Mouse (Mus musculus): ENCODE data around the gene Pla2g7.

Pla2g7 gene

DNA sequence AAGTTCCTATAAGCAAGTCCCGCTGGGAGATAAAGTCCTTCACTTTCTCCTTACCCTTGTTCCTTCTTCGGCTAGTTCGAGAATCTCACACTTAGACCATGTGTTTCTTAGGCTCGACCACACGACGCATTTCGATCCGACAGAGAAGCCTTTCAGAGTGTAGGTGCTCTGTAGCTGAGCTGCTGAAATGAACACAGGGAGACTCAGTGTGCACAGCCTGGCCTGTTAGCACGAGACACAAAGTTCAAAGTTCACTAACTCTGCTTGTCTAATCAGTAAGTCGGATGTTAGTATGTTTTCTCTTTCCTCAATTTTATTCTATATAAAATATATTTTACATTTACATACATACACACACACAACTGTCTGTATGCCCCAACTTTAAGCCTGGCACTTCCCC, 54.2 kb downstream of the Pla2g7 start:
- POLR2A ChIA-PET, result interaction anchor here in 1 of 4 experiments (0.6 kb wide), 1 partner anchor 296 kb away, joined by 3 read pairs; no protein-coding TSS in a partner anchor
- CTCF ChIA-PET, result interaction anchor here in 3 of 4 experiments (0.6 to 0.7 kb wide), 3 partner anchors 10 to 1899 kb away, joined by 3 to 4 read pairs (median 3); no protein-coding TSS in a partner anchor

DNA sequence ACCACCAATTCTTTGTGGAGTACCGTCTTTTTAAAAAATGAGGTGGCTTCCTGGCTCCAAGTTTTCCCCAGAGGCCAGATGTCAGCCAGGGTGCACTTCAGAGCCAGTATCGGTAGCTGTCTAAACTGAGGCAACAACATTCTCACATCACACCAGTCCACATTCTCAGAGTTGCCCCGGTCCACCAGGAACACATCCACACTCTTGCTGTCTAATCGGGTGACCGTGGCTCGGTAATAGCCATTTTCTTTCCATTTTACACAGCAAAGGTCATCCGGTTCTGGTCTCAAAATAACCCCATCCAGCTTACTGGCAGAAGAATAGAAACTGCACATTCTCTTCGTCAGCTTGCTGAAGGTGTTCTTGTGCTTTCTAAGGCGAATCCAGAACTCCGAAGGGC, 60.3 kb downstream of the Pla2g7 start:
- ChIA-PET POLR2A (no interaction called here), CTCF (no interaction called here)

DNA sequence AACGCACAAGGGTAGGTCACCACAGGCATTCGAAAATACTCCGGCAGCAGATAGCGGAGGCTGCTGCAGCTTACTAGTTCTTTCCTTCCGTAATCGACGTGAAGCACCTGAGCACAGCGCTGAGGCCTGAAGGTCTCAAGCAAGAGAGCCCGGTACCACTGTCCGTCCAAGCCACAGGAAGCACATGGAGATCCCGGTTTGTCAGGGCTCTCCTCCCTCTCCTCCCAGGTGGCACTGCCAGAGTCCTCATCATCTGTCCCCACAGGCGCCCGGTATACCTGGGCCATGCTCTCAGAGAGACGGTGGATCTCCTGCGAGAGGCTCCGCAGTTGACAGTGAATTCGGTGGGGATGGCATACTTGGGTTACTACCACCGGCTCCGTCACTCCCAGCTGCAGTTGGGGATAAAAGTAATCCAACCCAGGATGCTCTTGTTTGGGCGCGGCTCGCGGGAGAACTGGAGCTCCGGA, 61.2 kb downstream of the Pla2g7 start:
- ChIA-PET POLR2A (no interaction called here), CTCF (interaction anchor here in 3 of 4 experiments (0.6 to 1.1 kb wide), 3 partner anchors 17 to 110 kb away, joined by 3 to 5 read pairs (median 4); no protein-coding TSS in a partner anchor)

DNA sequence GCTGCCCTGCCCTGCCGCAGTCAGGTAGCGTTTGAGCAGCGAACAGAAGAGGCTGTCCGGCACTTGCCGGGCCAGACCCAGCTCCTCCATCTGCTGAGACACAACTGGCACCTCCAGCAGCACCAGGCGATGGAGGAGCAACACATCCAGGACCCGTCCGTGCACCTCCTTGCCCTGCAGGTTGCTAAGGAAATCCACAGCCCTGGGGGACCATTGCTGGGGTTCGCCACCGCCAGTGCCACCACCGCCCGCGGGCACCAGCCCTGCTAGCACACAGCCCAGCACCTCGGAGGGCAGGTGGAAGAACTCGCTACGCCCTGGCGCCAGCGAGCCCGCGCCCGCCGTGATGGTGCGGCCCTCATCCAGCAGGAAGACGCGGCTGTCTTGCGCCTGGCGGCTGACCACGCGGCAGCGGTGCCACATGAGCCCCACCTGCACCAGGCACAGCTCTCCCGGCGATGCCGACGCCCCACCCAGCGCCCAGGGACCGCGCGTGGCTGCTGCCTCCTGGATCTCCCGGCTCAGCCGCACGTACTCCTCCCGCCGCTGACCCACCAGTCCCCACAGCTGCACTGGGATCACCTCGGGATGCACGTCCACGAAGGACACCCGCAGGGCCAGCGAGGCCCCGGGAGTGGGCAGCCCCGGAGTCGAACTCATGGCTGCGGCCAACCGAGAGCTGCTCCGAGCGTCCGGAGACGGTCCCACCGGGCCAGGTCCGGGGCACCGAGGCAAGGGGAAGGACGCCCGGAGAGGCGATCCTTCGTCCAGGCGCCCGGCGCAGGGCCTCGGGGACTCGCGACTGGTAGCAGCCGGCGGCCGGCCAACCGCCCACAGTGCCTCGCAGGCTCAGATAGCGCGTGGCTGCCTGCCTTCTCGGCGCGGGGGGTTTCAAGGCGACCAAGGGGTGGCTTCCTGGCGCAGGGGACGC, 61.9 kb downstream of the Pla2g7 start, which contains the start of gene Tdrd6:
Gene Tdrd6, minus strand, starts transcription at position 804 of the 931 bp plus-strand sequence.
- CTCF ChIA-PET, result interaction anchor here in 3 of 4 experiments (0.6 to 1.1 kb wide), 3 partner anchors 17 to 111 kb away, joined by 3 to 5 read pairs (median 4); no protein-coding TSS in a partner anchor
- POLR2A ChIA-PET, result no interaction called here

DNA sequence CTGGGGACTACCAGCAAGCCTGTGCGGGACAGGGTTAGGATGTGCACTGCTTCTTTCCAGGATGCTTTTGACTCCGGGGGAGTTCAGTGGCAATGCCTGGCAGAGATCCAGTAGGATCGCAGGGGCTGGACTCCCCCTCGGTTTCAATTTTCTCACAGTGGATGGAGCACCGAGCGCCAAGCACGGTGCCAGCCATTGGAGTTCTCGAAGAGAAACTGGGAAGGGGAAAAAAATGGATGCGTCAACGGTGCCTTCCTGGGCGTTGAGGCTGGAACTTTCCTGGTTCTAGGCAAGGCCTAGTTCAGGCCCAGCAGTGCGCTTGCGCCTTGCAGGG, 62.5 kb downstream of the Pla2g7 start:
- POLR2A ChIA-PET, result no interaction called here

DNA sequence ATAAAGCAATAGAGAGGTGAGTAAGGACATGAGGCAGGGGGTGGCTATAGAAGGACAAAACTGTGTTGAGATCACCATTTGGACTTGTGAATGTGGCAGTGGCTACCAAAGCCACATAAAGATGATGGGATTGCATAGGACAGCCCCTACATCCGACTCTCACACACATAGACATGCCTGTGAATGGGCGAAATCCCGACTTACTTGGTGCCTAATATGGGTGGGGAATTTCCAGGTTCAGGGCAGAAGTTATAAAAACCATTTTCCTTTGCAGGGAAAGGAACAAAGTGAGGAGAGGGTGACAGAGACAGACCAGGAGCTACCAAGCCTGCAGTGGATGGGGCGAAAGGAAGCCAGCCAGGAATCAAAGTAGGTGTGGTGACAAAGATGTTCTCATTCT, 69.2 kb downstream of the Pla2g7 start:
- ChIA-PET POLR2A (no interaction called here), CTCF (no interaction called here)

More for the DNA sequence above, 62.5 kb downstream of the Pla2g7 start:
- CTCF ChIA-PET, result interaction anchor here in 1 of 4 experiments (1.0 kb wide), 1 partner anchor 111 kb away, joined by 4 read pairs; no protein-coding TSS in a partner anchor

DNA sequence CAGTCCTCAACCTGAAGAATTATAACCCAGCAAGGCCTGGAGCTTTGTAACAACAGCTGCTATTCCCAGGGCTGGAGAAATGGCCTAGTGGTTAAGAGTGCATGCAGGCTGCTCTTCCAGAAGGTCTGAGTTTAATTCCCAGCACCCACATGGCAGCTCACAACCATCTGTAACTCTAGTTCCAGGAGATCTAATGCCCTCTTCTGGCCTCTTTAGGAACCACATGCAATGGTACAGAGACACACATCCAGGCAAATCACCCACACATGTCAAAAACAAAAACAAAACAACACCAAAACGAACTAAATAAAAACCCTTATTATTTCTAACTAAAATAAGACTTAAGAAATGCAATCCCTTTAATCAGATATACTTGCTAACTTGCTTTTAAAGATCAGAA, 72.9 kb downstream of the Pla2g7 start:
- ChIA-PET POLR2A (no interaction called here), CTCF (interaction anchor here (0.6 to 2.2 kb wide), 5 partner anchors 9 to 180 kb away, joined by 3 to 10 read pairs (median 3); no protein-coding TSS in a partner anchor)

DNA sequence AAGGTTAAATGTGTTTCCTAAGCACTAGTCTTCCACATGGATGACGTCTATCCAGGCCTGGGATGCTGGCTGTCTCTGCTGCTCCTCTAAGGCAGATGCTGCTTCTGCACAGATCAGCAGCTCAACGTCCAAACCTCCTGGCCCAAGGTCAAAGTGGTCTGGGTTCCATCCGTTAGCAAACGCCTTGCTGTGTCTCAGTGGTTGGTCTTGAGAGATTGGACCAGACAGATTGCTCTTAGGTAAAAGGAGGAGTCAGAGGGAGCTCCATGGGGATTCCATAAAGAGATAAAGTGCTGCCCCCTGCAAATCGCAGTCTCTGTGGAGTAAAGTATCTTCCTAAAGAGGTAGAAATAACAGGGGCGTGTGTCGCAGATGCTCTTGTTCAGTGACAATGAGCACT, 75.3 kb downstream of the Pla2g7 start:
- ChIA-PET POLR2A (interaction anchor here in 1 of 4 experiments (0.8 kb wide), 1 partner anchor 15 kb away, joined by 3 read pairs; no protein-coding TSS in a partner anchor), CTCF (interaction anchor here in 2 of 4 experiments (0.7 to 1.0 kb wide), 2 partner anchors 8 to 158 kb away, joined by 3 read pairs; partner anchors contain the start of gene Rcan2 (in 1 of the 2))

DNA sequence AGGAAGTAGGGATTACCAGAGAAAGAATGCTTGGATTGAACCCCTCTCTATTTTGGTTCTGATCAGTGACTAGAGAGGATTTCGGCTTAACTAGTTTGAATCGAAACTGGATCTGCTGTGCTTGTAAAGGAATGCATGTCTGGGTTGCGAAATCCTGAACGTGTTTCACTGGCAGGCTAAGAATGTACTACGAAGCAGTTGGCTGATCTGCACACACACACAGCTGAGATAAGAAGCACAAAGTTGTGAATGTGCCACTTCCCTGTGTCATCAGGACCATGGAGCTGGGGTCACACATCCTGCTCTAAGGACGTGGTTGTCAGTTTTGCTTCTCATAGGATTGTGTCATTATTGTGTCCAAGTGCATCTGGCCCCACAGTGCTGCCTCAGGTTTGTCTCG, 76.5 kb downstream of the Pla2g7 start:
- CTCF ChIA-PET, result no interaction called here
- POLR2A ChIA-PET, result interaction anchor here in 2 of 4 experiments (0.6 kb wide), 2 partner anchors 164 to 225 kb away, joined by 3 read pairs; no protein-coding TSS in a partner anchor

DNA sequence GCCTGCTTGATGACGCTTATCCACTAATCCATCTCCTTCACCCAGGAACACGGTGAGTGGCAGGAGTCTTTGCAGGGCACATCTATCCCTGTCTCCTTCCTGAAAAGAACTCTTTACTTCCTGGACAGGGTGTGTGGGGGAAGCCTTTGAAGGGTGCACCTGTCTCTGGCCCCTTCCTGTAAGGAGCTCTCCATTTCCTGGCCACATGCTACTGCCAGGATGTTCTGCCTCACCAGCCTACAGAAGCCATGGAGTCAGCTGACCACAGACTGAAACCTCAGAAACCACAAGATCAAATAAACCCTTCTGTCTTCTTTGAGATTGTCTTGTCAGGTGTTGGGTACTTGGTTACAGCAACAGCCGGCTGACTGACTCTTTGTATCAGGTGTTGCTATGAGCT, 77.2 kb downstream of the Pla2g7 start:
- POLR2A ChIA-PET, result interaction anchor here in 1 of 4 experiments (0.6 kb wide), 1 partner anchor 226 kb away, joined by 3 read pairs; no protein-coding TSS in a partner anchor
- CTCF ChIA-PET, result no interaction called here

DNA sequence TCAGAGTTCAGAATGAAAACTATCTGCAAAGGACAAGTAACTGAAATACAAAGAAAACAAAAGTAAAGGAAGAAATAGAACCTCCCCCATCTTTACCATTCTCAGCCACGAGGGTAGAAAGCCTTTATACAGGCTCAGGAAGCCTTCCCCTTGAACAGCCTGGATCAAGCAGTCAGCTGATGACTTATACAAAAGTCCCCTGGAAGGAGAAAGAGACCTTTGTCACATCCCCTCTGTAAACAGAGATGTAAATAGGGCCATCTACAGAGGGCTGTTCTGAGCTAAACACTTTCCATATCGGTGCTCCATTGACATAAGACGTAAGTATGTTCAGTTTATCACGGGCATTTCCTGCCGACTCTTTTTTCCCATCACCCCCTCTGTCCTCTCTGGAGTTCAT, 79.0 kb downstream of the Pla2g7 start:
- ChIA-PET CTCF (interaction anchor here in 1 of 4 experiments (0.6 kb wide), 1 partner anchor 612 kb away, joined by 3 read pairs; no protein-coding TSS in a partner anchor), POLR2A (interaction anchor here in 1 of 4 experiments (0.8 kb wide), 1 partner anchor 178 kb away, joined by 3 read pairs; no protein-coding TSS in a partner anchor)

DNA sequence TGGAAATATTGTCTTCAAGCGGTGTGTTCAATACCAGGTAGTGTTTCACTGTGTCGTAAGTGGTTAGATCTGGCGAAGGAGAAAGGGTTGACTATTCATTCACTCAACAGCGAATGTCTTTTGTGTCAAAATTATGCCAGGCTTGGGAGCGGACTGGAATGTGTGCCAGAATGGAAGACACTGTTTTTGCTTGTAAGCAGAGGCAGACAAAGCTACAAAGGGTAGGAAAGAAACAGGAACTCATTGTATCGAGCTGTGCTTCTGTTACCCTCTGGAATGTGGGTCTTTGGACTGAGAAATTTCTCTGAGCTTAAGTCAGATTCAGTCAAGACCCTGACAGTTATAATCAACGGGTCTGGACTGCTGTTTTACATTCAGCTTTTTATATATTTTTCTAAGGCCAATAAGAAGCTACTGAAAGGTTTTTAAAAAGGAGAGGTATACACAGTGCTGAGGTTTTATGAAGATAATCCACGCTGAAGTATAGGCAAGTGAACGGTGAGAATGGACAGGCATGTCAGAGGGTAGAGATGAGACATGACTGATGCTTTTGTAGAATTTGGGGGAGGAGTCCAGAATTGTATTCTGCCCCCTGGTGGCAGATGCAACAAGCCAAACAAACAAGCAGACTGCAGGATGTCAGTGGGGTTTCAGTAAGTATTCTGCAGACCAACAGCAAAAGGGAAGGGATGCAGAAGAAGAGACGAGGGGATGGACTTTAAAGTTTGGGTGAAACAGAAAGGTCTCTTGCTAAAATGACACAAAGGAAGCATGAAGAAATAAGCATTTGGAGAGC, 81.9 kb downstream of the Pla2g7 start:
- CTCF ChIA-PET, result interaction anchor here in 2 of 4 experiments (0.8 to 2.6 kb wide), 2 partner anchors 9 to 10 kb away, joined by 3 to 10 read pairs; no protein-coding TSS in a partner anchor
- POLR2A ChIA-PET, result no interaction called here

DNA sequence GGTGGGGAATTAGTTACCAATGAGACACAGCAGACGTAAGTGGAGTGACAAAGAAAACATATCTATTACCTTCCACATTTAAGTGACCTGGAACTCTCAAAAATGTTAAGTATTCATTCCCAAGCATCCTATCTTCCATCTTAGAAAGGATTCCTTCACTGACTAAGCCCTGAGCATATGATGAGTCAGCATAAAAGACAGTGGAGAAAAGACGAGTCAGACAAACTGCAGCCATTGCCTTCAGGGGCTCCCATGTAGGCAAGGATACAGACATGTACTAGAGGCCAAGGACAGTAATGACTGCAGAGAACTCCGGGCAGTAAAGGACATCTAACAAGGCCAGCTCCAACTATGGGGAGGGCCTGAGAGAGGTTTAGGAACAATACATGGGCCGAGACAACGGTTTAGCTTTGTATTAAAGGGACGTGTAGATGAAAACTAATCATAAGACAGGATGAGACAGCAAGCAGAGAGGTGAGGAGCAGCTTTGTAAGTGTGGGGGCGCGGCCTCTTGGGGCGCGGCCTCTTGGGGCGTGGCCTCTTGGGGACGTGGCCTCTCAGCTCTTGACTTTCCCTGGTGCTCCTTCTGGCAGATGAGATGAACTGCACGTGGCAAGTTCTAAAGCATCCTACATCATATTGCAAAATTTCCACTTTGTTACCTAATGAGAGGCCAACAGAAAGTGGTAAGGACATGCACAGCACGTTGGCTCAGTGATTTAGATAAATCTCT, 83.6 kb downstream of the Pla2g7 start:
- CTCF ChIA-PET, result interaction anchor here in 2 of 4 experiments (0.6 to 2.6 kb wide), 7 partner anchors 8 to 133 kb away, joined by 3 to 13 read pairs (median 4); partner anchors contain the start of genes Cyp39a1 (in 1 of the 2) and Slc25a27 (in 1 of the 2)
- POLR2A ChIA-PET, result interaction anchor here in 2 of 4 experiments (0.6 to 1.3 kb wide), 4 partner anchors 15 to 1951 kb away, joined by 3 to 4 read pairs (median 4); partner anchors contain the start of genes Cyp39a1 (in 2 of the 2) and Slc25a27 (in 2 of the 2)
